Mouse (Mus musculus): ENCODE measurements at regions not wholly inside any gene's neighbourhood (a gene's known extent, or its start where the extent isn't known, plus 50 kb on each side); places are given as distances from the start of the nearest gene placed in this dataset.

DNA sequence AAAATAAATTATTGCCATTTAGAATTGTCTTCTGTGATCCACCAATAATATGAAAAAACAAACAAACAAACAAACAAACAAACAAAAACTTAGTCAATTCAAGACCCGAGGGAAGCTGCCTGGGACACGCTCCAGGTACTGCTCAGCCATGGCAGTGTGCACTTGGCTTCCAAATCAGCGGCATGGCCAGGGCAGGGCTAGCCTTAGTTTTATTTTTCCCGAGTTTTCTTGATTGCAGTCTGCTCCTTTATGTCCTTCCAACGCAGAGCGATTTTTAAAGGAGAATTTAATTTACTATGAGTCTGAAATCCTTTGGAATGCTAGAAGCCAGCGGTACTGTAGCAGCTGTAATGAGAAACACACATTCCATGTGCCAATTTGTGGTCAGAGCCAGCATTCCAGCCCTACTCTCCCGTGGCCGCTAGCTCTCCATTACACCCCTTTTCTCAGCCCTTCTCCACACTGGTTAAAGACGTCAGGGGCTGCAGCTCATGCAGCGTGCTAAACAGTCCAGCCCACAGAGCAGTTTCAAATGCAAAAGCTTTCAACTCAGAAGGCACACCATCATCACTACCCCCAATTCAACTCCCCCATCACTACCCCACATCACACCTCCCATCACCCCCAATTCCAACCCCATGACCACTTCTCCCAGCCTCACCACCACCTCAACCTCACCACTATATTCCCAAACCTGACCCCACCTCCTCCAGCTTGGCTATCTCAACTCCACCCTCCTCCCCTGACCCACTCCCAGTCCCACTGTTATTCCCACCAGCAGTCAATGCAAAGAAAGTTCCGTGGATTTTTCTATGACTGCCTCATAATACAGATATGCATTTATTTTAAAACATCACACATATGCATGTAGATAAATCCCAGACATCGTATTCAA, 187.9 kb upstream of the Gas1 start:
- no peak for DNase-seq (ENCODE audit: low spot score in 2 of 2)

DNA sequence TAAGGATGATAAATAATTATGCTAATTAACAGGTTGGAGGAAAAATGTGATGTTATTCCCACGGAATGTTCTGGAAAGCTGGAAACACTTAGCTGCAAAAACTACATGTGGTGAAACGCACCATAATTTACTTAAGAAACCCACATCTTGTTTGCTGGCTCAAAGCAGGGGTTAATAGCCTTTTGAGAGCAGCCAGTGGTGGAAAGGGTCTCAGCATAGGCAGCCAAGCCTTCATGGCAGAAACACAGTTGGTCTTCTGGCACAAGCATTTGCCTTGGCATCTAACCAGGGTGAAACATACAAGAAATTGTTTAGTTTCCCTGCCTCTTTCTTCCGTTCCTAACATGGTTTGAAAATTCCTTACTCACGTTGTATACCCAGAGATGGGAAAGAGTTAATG, 192.1 kb upstream of the Gas1 start:
- no peak for DNase-seq (ENCODE audit: low spot score in 2 of 2)

DNA sequence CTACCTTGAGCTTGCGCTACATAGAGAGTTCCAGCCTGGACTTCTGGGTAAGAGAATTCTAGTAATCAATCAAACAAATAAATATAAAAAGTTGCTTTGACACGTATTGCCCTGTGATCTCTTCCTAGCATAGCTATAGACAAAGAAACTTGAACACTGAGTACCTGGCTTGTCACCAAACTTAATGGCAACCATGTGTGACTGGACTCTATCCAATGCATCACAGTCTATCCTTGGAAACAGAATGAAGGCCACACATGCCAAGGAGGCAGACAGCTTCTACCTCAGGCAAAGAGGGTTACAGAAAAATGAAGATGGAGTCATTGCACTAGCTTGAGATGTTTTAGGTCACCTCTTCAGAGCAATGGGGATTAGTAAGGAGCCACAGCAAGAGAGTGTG, 194.5 kb upstream of the Gas1 start:
- no peak for DNase-seq (ENCODE audit: low spot score in 2 of 2)

DNA sequence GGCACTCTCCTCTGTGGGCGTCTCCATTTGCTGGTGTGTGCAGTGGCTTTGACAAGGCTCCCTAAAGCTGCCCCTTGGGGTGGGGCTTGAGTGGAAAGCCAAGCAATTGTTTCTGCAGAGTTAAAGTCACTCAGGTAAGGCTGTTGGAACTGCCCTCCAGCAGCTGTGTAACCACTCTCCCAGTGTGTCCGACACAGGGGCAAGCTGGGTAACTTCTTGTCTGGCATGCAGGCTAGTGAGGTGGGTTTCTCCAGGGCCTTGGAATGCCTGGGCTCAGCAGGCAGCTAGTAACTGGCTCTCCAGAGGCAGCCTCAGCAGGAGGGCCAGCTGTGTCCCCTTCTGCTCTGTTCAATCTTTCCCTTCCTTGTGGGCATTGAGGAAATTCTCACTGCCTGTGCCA, 199.5 kb upstream of the Gas1 start:
- no peak for DNase-seq (ENCODE audit: low spot score in 2 of 2)

DNA sequence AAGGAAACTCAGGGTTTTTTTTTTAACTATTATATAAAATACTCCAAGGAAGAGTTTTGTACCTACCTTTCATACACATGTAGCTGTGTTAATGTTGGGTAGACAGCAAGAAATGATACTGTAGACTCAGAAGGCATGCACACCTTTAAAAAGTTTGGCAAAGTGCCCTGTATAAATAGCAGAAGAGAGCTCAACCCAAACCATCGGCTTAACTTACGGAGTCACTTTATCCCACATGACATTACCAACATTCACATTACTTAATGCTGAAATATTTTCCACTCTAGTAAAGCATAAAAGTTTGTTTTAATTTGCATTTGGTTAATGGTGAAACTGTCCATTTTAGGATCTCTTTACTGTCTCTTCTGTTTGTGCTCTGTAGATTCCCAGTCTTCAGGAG, 205.7 kb upstream of the Gas1 start:
- no peak for DNase-seq (ENCODE audit: low spot score in 2 of 2)

DNA sequence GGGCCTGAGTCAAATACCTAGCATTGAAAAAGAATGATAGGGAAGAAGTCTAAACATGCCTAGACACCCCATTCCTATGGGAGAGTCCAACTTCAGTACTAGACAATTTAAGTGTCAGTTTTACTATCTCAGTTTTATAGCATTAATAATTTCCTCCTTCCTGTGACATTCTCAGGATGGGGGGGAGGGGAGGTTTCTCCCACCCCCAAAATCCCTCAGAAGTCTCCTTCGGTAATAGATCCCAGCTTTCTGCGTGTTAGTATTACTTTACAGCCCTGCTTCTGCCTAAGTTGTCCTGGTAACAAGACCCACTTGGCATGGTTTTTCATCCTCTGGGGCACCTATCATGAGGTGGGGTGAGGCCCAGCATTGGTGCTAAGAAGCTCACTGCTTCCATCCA, 202.9 kb upstream of the Dapk1 start:
- DNase-seq (ENCODE audit: low spot score in 2 of 2) = no peak

DNA sequence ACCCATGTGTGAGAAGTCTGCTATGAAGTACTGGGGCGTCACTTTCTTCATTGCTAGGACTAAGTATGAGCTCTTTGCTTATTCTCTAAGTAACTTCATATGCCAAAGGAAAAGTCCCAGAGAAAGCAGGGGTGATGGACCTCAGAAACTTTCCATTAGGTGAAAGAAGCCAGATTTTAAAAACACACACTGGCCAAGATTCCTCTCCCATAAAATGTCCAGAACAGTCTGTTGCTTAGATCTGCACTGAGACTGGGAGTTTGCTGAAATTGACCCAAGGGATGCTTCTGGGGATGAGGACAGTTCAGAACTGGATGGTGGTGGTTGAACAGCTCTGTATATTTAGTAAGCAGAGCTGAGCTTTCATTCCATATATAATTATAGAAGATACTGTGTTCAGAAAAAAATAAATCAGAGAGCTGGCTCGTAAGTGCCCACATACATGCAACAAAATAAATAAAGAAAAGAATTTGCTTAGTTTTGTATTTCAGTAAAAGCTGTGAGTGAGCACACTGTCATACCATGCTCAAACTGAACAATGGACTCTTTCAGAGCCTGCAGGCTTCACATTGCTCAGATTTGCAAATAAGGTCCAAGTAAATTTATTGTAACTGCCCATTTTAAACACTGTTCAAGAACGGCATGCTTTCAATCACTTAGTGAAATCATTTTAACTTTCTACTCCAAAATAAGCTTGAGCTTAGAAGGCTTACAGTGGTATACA, 200.8 kb upstream of the Dapk1 start:
- no peak for DNase-seq (ENCODE audit: low spot score in 2 of 2)

DNA sequence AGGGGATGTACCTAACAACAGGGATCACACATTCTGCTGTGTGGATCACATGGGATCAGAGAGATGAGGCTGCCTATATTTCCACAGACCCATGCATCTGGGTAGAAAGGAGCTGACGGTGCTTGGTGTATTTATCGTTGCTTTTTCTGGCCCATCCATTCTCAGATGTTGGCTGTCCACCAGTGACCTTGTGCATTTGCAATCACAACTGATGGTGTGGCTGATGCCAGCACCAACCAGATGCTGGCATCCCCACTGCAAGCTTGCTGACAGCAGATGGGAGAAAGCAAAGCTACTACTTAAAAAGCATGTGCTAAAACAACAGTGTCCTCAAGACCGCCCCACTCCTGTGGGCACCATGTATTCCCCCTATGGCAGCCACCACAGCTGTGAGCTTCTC, 198.3 kb upstream of the Dapk1 start:
- no peak for DNase-seq (ENCODE audit: low spot score in 2 of 2)

DNA sequence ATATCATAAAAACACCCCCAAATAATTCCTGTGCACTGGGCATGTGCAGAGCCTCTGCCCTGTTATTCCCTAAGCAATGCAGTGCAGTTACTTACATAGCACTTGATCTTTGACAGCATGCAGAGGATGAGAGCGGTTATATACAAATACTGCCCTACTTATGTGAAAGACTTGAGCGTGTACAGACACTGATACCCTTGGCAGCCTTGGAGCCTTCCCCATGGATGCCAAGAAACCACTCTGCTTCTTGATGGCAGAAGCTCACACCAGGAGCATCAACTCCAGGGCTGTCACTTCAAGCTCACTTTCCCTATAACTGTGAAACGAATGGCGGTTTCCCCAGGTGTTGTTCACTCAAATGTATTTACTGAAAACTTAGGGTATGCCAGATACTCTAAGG, 194.4 kb upstream of the Dapk1 start:
- DNase-seq (ENCODE audit: low spot score in 2 of 2) = no peak

DNA sequence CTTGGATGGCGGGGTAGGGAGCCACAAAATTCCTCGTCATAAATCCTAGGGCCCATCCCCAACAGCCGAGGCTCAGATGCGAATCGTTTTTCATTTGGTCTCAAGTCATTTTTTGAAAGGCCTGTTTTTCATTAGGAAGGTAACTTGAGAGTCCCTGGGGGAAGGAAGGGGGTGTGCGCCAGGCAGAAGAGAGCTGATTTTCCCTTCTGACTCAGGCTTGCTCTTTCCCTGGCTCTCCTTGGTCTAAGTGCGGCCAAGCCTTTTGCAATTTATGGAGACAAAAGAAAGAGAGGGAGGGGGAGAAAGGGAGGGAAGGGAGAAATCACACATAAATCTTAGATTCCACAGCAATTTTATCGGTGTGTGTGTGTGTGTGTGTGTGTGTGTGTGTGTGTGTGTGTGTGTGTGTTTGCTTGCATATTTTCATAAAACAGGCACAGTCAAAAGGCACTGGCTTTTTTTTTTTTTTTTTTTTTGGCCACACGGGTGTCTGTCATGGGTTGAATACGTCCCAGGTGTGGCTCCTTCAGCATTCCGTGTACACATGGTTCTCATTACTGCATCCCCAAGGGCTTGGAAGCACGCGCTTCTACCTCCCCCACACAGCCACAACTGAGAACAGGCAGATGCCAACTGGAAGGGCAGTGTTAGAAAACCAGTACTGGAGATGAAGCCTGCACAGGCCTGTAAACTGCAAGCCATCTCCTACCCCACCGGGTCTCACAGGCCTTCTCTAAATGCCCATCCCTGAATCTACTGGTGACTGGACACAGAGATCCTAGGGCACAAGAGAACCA, 191.8 kb upstream of the Dapk1 start:
- no peak for DNase-seq (ENCODE audit: low spot score in 2 of 2)

DNA sequence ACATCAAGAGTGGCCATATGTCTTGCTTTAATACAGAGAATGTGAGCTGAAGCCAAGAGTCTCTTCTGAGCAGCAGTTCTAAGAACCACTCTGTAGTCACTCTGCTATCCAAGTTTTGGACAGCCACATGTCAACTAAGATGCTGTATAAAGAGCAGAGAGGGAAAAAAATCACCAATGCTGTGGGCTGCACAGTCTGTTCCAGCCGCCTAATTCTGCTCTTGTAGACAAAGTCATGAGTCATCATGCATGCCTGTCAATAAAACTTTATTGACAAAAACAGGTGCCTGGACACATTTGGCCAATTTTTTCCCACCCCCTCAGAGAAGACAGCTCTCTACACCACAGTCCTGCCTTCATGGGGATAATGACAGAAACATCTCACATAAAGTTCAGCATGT, 185.7 kb upstream of the Dapk1 start:
- DNase-seq (ENCODE audit: low spot score in 2 of 2) = no peak

DNA sequence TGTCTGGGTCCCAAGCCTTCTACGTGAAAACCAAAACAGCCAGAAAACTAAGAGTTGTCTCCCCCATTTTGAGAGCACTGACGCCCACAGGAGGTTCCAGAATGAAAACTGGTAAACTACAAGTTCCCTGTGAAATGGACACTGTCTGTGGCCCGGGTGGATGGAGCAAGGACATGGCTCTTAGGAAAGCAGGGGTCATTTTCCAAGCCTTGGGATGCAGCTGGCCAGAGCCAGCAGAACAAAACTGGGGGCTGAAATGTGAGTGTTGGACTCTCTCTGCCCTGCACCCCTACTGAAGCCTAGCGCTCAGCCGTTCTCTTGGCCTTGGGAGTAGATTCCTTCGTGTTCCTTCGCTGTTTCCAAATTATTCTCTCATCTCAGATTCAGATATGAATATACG, 184.7 kb upstream of the Dapk1 start:
- no peak for DNase-seq (ENCODE audit: low spot score in 2 of 2)

DNA sequence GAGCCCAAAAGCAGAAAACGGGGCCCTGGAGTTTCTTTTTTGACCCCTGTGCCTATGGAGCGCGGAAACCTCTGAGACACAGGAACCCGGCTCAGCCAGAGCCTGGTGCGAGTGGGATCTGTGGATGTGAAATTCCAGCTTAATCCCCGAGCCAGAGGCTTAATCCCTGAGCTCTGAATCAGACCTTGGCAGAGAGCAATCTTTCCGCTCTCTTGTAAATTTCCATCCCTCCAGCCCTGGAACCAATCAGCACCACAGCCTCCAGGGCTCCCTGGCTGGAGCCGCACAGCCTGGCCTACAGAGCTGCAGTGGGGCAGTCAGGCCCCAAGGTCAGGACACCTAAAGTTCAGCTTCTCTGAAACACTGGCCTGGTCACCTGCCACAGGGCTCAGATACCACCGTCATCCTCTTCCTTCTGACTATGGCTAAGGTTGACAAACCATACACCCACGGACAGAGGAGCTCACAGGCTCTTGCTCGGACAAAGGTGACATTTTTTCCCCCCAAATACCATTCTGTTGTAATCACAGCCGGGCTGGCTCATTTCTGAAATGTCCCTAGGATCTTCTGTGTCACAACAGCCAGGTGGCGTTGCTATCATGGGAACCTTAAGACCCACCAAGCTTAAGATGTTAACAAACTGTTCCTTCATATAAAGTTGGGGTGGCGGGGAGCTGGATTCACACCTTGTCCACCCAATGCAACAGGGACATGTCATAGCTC, 184.2 kb upstream of the Dapk1 start:
- no peak for DNase-seq (ENCODE audit: low spot score in 2 of 2)

DNA sequence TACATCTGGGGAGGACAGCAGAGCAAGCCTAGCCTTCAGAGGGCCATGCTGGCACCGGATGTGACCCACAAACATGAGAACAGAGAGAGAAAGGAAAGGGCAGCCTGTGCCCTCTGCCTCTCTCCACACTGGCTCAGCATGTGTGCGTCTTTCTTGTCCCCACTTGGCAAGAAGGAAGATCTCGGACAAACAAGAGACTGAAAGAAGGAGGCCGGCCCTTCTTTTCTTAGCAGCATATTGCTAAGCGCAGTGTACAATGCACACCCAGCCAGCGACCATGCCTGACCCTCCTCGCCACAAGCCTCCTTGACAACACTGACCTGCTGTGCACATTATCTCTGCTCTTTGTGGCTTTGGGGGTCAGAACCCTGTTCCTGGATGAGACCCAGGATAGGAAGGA, 181.4 kb upstream of the Dapk1 start:
- no peak for DNase-seq (ENCODE audit: low spot score in 2 of 2)

DNA sequence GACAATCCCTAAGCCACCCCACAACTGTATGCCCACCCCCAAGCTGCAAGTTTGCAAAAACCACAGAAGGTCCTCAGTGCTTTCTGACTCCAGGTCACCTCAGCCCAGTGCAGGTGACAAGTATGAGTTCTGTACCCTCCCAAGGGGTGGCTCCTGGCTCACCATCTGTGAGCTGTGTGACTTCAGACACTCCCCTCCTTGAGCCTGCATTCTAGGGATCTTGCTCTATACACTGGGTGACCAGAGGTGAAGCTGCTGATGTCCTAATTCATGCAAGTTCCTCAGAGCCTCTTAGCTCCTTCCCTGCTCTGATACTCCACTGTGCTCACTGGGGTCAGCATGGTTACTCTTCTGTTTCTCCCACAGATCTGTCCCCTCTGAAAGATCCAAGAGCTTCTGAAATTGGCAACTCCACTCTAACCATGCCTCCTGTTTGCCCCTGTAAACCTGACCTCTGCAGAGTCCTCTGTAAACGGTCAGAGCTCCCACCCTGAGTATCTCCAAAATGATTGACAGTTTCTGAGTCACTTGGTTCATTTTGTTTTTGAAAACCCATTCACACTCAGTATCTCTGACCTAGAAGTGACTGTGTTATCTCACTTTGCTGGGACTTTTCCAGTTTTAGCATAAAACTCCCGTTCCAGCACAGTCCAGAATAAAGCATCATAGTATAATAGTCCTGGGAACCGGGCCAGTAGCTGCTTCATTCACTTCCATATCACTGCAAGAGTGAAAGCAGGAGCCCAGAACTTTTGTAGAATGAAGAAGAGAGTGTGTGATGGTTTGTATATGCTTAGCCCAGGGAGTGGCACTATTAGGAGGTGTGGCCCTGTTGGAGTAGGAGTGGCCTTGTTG, 180.7 kb upstream of the Dapk1 start:
- DNase-seq (ENCODE audit: low spot score in 2 of 2) = no peak

DNA sequence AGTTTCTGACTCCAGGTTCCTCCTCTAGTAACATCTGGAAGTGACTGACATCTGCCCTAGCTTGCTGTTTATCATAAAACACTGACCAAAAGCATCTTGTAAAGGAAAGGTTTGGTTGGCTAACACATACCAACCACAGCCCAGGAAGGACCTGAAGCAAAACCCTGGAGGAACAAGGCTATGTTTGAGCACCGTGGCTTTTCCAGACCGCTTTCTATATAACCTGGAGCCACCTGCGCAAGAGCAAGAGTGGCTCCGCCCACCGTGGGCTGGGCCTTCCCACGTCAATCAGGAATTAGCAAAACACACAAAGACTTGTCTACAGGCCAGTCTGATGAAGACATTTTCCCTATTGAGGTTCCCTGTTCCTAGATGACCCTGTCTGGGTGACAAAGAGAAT, 177.5 kb upstream of the Dapk1 start:
- no peak for DNase-seq (ENCODE audit: low spot score in 2 of 2)

DNA sequence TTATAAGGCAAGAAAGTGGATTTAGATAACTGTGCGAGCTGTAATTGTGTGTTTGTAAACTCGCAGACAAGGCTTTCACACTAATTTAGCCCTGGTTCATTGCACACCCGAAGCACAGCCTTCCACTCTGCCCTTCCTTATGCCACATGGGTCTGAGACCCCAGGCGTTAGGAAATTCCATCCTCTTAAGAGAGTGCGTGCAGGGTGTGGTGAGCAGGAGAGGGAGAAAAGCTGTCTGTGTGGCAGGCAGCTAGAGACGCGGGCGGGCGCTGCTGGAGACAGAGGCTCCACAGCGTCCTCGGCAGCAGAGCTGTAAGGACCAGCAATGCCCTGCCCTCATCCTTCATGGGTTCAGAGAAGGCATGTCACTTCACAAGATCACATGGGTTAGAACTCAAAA, 176.6 kb upstream of the Dapk1 start:
- DNase-seq (ENCODE audit: low spot score in 2 of 2) = no peak

DNA sequence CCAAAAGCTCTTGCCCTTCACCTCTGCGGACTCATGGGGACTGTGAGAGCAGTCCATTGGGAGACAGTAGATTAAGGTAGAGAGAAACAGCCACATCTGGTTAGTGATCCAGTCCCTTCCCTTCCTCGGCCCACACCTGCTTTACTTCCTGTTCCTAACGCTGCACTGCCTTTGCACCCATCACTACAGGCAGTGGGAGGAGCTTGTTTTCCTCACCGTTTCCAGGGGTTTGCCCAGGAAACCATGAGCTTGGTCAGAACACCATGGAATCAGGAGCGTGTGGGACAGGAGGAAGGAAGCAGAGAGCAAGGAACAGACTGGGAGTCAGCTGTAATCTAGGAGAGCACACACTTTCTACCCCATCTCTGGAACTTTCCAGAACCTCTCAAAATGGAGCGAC, 176.2 kb upstream of the Dapk1 start:
- no peak for DNase-seq (ENCODE audit: low spot score in 2 of 2)

DNA sequence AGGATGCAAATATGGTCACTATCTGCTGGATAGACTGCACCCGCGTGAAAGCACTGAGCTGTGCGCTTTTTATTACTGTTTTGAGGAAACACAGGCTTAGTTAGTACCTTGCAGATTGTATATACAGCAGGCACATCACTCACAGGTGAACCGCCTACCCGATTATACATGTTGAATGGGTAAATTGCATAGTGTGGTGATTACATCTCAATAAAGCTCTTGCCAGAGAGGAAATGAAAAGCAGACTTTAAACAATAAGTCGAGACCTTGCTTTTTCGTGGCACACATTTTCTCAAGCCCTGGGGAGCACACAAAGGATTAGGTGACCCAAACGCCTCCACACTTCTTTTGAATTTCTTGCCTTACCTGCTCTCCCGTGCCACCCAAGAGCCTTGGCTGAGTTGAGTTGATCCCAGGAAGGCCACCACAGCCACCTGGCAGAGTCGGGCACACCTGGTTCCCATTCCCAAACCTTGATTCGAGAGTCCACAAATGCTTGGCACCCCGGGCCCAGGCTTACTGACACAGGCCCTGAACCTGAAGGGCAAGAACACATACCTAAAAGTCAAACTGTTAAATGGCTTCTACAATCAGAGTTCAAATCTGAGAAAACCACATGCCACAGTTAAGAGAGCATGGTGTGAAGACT, 175.4 kb upstream of the Dapk1 start:
- no peak for DNase-seq (ENCODE audit: low spot score in 2 of 2)

DNA sequence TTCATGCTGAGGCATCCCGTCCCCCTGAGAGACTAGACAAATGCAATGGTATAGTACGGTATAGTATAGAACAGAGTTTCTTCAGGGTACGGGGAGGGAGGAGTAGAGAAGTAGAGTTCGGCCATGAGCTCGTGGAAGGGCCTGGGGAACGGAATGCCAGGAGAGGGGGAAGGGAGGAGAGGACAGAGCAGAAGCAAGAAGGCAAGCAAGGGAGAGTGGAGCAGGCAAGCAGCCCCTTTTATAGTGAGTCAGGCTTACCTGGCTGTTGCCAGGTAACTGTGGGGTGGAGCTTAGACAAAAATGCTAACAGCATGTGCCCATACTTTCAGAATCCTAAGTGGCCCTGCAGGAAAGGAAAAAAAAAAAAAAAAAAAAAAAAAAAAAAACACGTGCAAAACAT, 174.7 kb upstream of the Dapk1 start:
- DNase-seq (ENCODE audit: low spot score in 2 of 2) = no peak
